Mouse (Mus musculus): ENCODE measurements around the gene Urgcp.
"Not testable (repeated sequence)": the region's sequence is repeated elsewhere in the genome, so short reads cannot be mapped to it uniquely, and the experiment has no call there.

The Urgcp gene

GRCm38 (mm10) chr11:5761820-5762632, at the start of gene Urgcp:
Gene Urgcp, minus strand, starts transcription at chr11:5762376.
- peak; percentile 99 for DNase-seq (ENCODE audit: extremely low spot score)

DNA sequence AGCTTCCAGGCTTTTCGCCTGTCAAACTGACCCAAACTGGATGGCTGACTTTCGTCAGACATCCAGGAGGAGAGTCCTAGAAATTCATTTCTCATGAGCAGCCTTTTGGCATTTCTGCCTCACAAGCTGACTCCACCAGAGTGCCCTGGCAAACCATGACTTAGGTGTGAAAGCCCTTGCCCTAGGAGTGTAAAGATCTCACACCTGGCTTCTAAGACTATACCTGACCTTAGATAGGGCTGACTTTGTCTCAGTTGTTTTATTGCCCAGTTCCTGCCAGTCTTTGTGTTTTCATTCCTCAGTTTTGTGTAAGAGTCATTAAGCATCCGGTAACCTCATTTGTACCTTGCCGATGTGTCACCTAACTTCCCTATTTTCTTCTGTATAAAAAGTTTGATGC, 47.3 kb upstream of the Urgcp start:
- DNase-seq (ENCODE audit: extremely low spot score), result not testable (repeated sequence)

DNA sequence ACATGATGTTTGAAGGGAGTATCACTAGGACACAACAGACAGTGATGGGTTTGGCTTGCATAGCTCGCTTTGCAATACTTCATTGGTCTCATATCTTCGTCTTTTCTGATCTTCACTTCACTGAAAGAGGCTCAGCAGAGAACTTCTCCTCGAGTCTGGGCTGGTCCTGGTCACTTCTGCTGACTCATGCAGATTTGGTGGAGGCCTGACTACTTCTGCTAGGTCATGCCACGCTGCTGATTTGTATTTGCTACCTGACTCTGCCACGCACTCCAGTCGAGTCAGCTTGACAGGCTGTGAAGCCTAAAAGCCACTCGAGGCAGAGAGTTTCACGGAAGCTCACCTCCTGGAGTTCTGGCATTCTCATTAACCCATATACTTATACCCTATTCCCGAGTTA, 45.8 kb upstream of the Urgcp start:
- no peak for DNase-seq (ENCODE audit: extremely low spot score)

DNA sequence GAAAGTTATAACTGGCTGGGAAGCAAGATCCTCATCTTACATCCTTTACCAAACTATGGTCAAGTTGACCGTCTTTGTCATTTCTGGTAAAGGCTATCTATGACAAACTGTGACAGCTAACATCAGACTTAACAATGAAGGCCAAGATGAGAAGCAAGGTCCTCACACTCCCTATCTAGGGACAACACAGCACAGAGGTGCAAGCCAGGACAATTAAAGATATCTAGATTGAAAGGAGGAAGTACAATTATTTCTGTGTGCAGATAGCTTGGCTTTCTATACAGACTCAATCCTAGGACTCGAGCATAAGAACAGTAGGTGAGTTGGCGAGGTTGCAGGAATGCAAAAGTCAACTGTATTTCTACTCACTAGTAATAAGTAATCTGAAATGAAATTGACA, 43.5 kb upstream of the Urgcp start:
- no peak for DNase-seq (ENCODE audit: extremely low spot score)

GRCm38 (mm10) chr11:5804174-5804573, 42.0 kb upstream of the Urgcp start:
- no peak for DNase-seq (ENCODE audit: extremely low spot score)

GRCm38 (mm10) chr11:5803551-5803981, 41.4 kb upstream of the Urgcp start, which contains the start of gene Pgam2:
Gene Pgam2, minus strand, starts transcription at chr11:5803733.
- DNase-seq (ENCODE audit: extremely low spot score), result no peak

- no peak for DNase-seq (ENCODE audit: extremely low spot score)
Observed at GRCm38 (mm10) chr11:5802457-5803217, 40.5 kb upstream of the Urgcp start.

DNA sequence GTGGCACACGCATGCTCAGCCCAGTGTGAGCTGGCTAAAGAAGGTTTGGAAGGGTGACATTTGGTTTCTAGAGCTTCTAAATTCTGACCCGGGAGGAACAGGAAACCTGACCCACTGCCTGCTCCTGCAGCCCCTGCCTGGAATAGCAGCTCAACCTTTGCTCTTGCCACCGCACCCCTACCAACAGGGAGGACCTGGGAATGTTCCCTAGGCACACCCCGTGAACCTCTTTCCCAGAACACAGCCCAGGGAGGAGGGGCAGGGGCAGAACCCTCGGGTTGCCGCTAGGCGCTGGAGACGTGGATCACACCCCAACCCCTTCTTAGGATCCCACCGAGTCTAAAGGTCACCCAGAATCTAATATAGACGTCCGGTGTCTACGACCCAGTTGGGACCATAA, 39.8 kb upstream of the Urgcp start:
- no peak for DNase-seq (ENCODE audit: extremely low spot score)

- DNase-seq (ENCODE audit: extremely low spot score), result no peak
Observed at GRCm38 (mm10) chr11:5801511-5801910, 39.3 kb upstream of the Urgcp start.

GRCm38 (mm10) chr11:5799621-5800490, 37.7 kb upstream of the Urgcp start:
- DNase-seq (ENCODE audit: extremely low spot score), result no peak

DNA sequence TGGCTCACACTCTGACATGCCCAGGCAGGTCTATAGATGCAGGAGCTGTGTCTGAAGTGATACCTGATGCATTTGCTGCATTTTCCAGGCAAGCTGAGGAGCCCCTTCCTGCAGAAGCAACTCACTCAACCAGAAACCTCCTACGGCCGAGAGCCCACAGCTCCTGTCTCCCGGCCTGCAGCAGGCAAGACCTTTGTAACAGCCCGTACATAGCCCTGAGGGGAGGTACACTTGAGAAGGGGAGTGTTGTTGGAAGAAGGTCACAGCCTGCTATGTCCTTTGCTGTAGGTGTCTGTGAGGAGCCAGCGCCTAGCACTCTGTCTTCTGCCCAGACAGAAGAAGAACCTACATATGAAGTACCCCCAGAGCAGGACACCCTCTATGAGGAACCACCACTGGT, 35.8 kb upstream of the Urgcp start:
- DNase-seq (ENCODE audit: extremely low spot score), result no peak

DNA sequence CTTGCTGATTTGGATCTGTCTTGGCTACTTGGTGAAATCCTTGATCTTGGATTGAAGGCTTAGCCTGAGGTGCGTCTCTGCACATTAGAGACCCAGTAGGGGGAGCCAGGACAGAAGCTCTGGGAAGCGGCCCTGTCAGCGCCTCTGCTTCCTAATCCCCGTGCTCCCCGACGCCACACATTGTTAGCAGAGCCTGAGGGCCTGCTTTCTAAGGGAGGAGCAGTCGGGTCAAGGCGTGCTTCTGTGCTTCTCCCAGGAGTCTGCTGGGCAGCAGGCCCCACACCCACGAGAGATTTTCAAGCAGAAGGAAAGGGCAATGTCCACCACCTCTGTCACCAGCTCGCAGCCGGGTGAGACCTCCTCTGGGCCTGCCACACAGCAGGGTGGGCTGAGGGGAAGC, 35.2 kb upstream of the Urgcp start:
- no peak for DNase-seq (ENCODE audit: extremely low spot score)

- DNase-seq (ENCODE audit: extremely low spot score), result no peak
Observed at GRCm38 (mm10) chr11:5796939-5797338, 34.8 kb upstream of the Urgcp start.

DNA sequence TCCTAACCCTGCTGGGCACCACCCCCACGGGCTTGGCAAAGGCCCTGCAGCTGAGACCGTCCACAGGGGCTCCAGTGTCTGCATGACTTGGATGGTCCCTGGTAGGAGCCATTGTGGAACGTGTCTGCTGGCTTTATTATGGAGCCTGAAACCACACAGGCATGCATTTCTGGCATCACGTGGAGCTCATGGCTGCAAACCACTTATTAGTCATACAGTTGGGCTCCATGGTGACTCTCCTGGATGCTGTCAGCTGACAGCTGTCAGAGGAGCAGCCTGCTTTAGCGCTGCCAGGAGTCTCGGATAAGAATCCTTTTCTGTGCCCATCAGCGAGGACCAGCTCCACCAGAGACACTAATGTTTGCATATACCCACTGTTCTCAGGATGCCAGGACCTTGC, 33.5 kb upstream of the Urgcp start:
- no peak for DNase-seq (ENCODE audit: extremely low spot score)

- no peak for DNase-seq (ENCODE audit: extremely low spot score)
Observed at GRCm38 (mm10) chr11:5795290-5795689, 33.1 kb upstream of the Urgcp start.

- DNase-seq (ENCODE audit: extremely low spot score), result no peak
Observed at GRCm38 (mm10) chr11:5790431-5790830, 28.3 kb upstream of the Urgcp start.

DNA sequence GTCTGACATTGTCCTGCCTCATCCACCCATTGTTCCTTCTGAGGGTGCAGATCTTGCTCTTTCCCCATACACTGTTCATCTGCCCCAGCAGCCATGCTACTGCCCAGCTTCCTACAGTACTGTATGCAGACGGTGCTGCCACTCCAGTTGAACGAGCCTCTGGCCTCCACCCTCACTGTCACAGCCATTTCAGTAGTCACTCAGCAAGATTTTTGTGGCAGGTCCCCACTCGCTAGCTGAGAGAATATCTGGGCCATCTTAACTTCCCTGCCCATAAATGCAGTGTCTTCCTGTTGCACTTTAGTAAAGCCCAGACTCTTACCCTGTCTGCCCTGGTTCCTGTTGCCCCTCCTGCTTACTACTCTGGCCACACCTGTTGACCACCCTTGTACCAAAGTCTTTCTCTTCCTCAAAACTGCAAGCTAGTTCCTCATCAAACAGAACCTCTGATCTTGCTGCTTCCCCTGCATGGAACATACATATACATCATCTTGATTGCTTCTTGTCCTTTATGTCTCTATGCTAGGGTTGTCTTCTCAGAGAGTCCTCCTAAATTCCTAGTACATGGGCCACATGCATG, 27.7 kb upstream of the Urgcp start:
- no peak for DNase-seq (ENCODE audit: extremely low spot score)

- DNase-seq (ENCODE audit: extremely low spot score), result no peak
Observed at GRCm38 (mm10) chr11:5789071-5789753, 27.0 kb upstream of the Urgcp start.

DNA sequence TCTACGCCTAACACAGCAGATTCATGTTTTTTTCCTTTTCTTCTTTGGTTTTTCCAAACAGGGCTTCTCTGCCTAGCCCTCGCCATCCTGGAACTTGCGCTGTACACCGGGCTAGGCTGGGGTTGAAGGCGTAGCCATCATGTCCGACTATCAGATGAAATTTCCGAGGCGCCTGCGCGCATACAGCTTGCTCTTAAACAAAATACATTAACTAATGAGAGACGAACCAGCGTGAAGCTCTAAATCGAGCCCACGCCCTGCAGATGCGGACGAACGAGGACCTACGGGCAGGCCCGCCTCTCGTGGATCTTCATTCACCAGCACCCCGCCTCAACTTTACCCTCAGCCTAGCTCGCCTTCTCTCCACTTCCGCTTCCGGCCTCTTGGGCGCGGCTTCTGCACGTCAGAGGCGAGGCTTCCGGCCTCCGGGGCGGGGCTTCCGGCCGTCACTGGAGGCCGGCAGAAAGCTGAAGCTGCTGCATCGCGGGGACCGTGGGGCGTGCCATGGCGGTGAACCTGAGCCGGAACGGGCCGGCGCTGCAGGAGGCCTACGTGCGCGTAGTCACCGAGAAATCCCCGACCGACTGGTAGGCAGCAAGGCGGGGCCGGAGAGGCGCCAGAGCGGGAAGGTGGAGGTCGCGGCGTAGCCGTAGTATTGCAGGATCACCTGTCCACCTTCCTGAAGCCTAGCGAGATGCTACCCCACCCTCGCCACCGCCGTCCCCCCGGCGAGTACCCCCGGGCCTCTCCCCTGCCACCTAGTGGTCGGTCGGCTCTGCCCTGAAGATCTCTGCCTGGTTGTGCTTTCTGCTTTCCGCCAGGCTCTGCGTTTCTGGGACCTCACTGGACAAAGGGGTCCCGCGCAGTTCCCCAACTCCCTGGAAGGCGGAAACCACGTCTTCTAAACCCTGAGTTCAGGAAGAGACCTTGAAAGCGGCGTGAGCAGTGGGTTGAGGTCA, 26.2 kb upstream of the Urgcp start, which contains the start of gene Dbnl:
TSS of gene Dbnl (plus strand) at position 433 of the 959 bp plus-strand sequence.
- DNase-seq (ENCODE audit: extremely low spot score), result peak; percentile 95

DNA sequence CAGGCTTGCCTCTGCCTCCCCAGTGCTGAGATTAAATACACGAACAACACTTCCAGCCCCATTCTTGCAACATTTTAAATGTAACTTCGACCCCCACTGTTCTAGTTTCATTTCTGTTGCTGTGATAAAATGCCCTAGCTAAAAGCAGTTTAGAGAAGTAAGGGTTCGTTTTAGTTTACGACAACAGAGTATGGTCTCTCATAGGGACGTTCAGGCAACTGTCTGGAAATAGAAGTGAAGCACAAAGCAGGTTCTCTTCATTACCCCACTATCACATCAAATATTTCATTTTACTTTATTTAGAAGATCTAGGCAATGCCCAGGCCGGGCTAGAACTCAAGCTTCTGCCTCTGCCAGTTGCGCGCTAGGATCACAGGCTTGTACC, 25.5 kb upstream of the Urgcp start:
- no peak for DNase-seq (ENCODE audit: extremely low spot score)

All from embryo, embryonic 9.5 days (tissue).